Mouse (Mus musculus) midbrain, embryonic 16.5 days (tissue): ENCODE measurements around the gene Prkd1. TPM values are rescaled to one million over a fixed set of nuclear protein-coding genes. Genes with fewer than 3 reads are reported as not detected.

ENCODE experiments used
- ATAC-seq: fragments of 200-750 bp; cut with Nextera tagmentation; 2 replicates; pipeline ENCODE4 v1.8.0; 2017; ENCODE audit warnings: moderate TSS enrichment
- H3K27ac ChIP-seq: fragments of 300-500 bp; sonication (generic); 2 replicates; pipeline ENCODE4 v1.5.1; 2014; ENCODE audit warnings: mild to moderate bottlenecking, low read length, mixed read lengths
- H3K27me3 ChIP-seq: fragments of 300-500 bp; sonication (generic); 2 replicates; pipeline ENCODE4 v1.6.1; 2014; ENCODE audit warnings: low read depth, low read length, mixed read lengths; ENCODE audit not compliant: control insufficient read depth, insufficient read depth
- H3K36me3 ChIP-seq: fragments of 300-500 bp; sonication (generic); 2 replicates; pipeline ENCODE4 v1.6.1; 2014; ENCODE audit warnings: mild to moderate bottlenecking, low read length, moderate library complexity, mixed read lengths; ENCODE audit not compliant: control insufficient read depth, insufficient read depth
- H3K4me1 ChIP-seq: fragments of 300-500 bp; sonication (generic); 2 replicates; pipeline ENCODE4 v1.6.1; 2014; ENCODE audit warnings: mild to moderate bottlenecking, low read length, mixed read lengths; ENCODE audit not compliant: control insufficient read depth, insufficient read depth
- H3K4me2 ChIP-seq: fragments of 300-500 bp; sonication (generic); 2 replicates; pipeline ENCODE4 v1.6.1; 2014; ENCODE audit warnings: mild to moderate bottlenecking, low read length, mixed read lengths
- H3K4me3 ChIP-seq: fragments of 300-500 bp; sonication (generic); 2 replicates; pipeline ENCODE4 v1.5.1; 2014; ENCODE audit warnings: low read depth, mild to moderate bottlenecking, low read length, moderate library complexity, mixed read lengths
- H3K9ac ChIP-seq: fragments of 300-500 bp; sonication (generic); 2 replicates; pipeline ENCODE4 v1.6.1; 2014; ENCODE audit warnings: low read depth, low read length, mixed read lengths
- H3K9me3 ChIP-seq: fragments of 300-500 bp; sonication (generic); replicated peaks from 2 replicates; pipeline ENCODE4 v1.6.1; 2014; ENCODE audit warnings: mild to moderate bottlenecking, low read length, mixed read lengths; ENCODE audit not compliant: control insufficient read depth, poor library complexity, severe bottlenecking
- WGBS: fragments of 180-500 bp; shearing (Covaris S2); extraction: QIAGEN DNeasy Blood & Tissue Kit; methylation state at CpG from one replicate; pipeline ENCODE4 v1.1.7; 2014; 5-methylcytosine and 5-hydroxymethylcytosine counted together
- polyA plus RNA-seq: library from polyadenylated mRNA; unstranded; fragments of >200 nt; fragmentation: Nextera tagmentation; extraction: Ambion mirVana; gene quantifications from 2 replicates; pipeline ENCODE4 v1.2.1, GENCODE M21; 2015

Gene Prkd1
- polyA plus RNA-seq, 1 experiment from 2014 or later = 2.1 TPM

DNA sequence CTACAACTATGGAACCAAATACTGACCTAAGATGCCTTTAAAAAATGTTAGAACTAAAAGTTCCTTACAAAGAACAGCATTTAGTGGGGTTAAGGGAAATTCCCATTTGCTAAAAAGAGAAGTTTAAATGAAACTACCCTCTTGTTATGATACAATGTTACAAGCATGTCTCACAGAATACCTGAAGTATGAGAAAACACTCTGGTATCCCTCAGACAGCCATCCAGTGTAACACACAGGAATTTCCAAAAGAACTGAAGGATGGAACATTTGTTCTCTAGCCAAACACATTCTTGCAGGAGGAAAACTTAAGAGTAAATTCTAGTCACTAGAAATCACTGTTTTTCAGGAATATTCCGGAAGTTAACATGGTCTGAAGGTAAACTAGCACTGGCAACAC lies 33.0 kb downstream of the Prkd1 start:
- H3K36me3 ChIP-seq = no peaks in the 10 kb centered on the region
- no peak for ATAC-seq
- H3K9ac ChIP-seq = no peak overlapping the region
- H3K4me1 ChIP-seq = no peaks in the 10 kb centered on the region
- no peak overlapping the region for H3K4me3 ChIP-seq
- no peak overlapping the region for H3K27ac ChIP-seq
- H3K27me3 ChIP-seq = no peaks in the 10 kb centered on the region
- no peak overlapping the region for H3K4me2 ChIP-seq
- 98% methylated on average over 1 of the region's 1 CpGs for WGBS
- H3K9me3 ChIP-seq = no peaks in the 10 kb centered on the region

DNA sequence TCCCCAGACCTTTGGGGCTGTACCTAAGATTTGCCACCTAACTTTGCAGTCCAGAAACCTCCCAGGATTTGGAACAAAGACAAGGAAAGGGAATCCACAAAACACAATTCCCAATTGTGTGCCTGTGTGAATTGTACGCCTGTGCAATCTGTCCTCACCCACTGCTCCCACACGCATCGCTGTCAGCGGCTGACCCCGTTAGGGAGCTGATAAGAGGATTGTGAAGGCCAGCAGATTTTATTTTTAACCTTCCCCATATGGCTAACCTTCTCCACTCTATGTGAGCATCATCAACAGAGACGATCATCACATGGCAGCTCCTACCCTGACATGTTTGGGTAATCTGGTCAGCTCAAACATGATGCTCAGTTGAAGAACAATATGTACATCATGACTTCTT lies 34.6 kb downstream of the Prkd1 start:
- Histone ChIP-seq H3K27ac (no peak overlapping the region), H3K9me3 (no peaks in the 10 kb centered on the region), H3K27me3 (no peaks in the 10 kb centered on the region), H3K9ac (no peak overlapping the region), H3K36me3 (no peaks in the 10 kb centered on the region), H3K4me1 (no peaks in the 10 kb centered on the region), H3K4me3 (no peak overlapping the region), H3K4me2 (no peak overlapping the region)
- 48% methylated on average over 6 of the region's 6 CpGs for WGBS
- no peak for ATAC-seq

DNA sequence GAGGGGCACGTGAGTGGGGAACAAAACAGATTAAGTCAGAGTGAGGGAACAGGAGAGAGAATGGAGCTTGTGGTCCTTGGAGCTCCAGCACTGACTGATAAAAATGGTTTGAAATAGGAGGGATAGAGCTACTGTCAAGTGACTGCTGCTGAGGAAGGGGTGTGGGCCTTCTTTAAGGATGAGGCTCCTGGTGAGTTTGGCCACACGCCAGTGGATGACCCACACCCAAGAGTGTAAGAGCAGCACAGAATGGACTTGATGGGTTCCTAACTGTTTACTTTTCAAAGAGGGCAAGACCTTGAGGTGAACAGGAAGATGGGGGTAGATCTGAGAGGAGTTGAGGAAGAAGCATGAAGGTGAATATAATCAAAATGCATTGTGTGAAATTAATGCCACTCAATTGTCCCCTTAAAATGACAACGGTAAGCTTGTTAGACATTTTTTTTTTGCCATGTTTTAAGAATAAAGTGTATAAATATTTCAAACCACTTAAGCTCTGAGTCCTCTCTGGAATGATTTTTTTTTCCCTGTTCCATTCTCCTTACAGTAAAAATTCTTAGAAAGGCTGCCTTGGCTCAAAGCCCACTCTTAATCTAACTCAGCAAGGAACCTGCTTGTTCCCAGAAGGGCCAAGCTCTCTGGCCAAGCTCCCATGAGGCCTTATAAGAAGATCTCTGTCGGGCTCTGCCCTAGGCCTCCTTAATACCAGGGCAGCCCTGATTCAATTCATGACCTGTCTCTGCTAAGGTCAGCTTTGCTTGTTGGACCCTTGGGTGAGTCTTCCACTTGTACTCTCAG lies 42.0 kb downstream of the Prkd1 start:
- Histone ChIP-seq H3K4me3 (no peak overlapping the region), H3K9me3 (0 out of 2 replicates have a peak, but pooled peaks cover 2% of the 10 kb centered on the region), H3K9ac (no peak overlapping the region), H3K27me3 (no peaks in the 10 kb centered on the region), H3K4me2 (no peak overlapping the region), H3K27ac (no peak overlapping the region), H3K4me1 (no peaks in the 10 kb centered on the region), H3K36me3 (no peaks in the 10 kb centered on the region)
- no peak for ATAC-seq
- 74% methylated on average over 4 of the region's 4 CpGs for WGBS

DNA sequence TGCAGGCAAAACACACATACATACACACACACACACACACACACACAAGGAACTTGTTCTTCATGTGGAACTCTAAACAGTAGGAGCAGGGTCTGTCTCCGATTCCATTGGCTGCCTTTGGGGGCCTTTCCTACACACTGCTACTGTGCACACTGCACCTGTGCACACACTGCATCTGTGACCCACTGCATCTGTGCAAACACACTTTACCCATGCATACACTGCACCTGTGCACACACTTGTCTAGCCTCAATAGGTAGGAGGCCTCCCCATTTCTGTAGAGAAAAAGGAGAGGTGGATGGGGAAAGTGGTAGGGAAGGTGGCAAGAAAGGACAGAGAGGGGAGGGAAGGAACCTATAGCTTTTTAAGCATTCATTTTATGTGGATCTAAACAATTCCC lies 49.5 kb downstream of the Prkd1 start:
- Histone ChIP-seq H3K36me3 (no peaks in the 10 kb centered on the region), H3K27ac (no peak overlapping the region), H3K4me2 (no peak overlapping the region), H3K27me3 (no peaks in the 10 kb centered on the region), H3K9me3 (0 out of 2 replicates have a peak, but pooled peaks cover 2% of the 10 kb centered on the region), H3K4me3 (no peak overlapping the region), H3K4me1 (peaks cover 2% of the 10 kb centered on the region; the same call in 1 of the 2 replicates), H3K9ac (no peak overlapping the region)
- whole genome bisulfite sequencing = 74% methylated on average over 1 of the region's 1 CpGs
- ATAC-seq = no peak

DNA sequence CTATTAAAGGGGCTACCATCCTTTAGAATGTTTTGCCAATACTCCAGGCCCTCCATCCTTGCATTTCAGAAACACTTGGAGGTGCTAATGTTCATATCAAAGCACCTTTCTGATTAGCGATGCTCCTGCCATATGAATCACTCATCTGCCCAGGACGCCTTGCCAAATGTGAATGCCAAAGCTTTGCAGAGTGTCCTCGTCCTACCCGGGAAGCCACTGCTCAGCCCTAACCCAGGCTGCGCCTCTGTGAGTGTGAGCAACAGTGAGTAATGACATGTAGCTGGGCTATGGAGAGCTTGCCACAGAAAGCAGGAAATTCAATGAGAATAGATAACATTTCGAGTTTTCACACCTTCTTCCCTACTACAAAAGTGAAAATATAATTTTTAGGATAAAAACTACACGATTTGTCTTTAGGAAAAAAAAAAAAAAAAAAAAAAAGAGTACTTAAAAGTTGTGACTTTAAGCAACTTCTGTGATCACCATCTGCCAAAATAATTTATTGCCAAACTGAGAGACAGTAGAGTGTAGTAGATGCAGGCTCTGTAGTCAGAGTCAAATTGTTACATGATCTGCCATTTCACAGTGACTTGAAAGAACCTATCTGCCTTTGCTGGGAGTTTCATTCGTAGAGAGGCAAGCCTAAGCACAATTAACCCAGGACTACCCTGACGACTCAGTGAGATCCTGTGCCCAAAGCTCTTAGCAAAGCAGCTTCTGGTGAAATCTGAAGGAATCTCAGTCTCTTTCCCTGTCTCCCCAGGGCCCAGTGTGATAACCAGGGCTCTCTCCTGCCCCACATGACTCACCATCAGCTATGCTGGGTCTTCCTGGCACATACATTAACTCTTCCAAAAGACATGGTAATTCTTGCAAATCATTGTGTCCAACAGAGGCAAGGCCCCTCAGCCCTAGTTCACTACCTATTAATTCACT lies 50.6 kb downstream of the Prkd1 start:
- no peak overlapping the region for H3K27ac ChIP-seq
- H3K4me1 ChIP-seq = peaks cover 2% of the 10 kb centered on the region; the same call in 1 of the 2 replicates
- WGBS = 83% methylated on average over 9 of the region's 9 CpGs
- no peak overlapping the region for H3K4me3 ChIP-seq
- H3K27me3 ChIP-seq = no peaks in the 10 kb centered on the region
- H3K9me3 ChIP-seq = 0 out of 2 replicates have a peak, but pooled peaks cover 2% of the 10 kb centered on the region
- H3K36me3 ChIP-seq = no peaks in the 10 kb centered on the region
- no peak for ATAC-seq
- no peak overlapping the region for H3K4me2 ChIP-seq
- H3K9ac ChIP-seq = no peak overlapping the region

DNA sequence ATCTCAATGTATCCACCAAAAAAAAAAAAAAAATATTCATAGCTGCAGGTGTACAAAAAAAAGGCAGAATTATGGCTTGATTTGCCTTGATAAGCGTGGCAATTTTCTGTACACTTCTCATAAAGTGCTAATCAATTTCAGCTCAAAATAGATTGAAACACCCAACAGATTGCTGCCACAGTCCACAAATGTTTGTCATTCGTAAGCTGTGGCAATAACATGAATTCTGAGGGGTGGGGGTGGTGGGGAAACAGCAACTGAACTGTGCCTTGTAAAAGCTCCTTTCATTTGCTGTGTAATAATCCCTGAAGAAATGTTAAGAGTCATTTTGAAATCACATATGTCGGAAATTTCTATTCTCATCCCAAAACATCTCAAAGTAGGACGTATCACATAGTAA lies 51.4 kb downstream of the Prkd1 start:
- WGBS = 85% methylated on average over 4 of the region's 4 CpGs
- Histone ChIP-seq H3K4me3 (no peak overlapping the region), H3K36me3 (no peaks in the 10 kb centered on the region), H3K9ac (no peak overlapping the region), H3K9me3 (no peaks in the 10 kb centered on the region), H3K27ac (no peak overlapping the region), H3K4me1 (peaks cover 2% of the 10 kb centered on the region; the same call in 1 of the 2 replicates), H3K27me3 (no peaks in the 10 kb centered on the region), H3K4me2 (no peak overlapping the region)
- ATAC-seq = no peak

DNA sequence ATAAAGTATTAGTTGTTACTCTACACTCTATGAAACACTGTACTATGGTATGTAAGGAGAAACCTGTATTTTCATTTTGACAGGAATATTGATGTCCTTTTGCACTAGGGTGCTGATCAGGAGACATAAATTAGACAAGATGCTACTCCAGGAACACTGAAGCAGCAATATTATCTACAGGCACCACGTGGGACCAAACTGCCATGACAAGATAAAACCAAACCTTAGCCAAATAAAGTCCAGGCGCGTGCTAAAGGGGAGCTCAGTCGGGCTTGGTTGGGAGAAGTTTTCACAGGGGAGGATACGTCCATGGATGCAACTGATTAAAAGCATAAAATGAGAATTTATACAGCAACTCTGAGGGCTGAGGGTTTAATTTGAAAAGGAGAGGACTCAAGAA lies 53.1 kb downstream of the Prkd1 start:
- no peaks in the 10 kb centered on the region for H3K9me3 ChIP-seq
- WGBS = 76% methylated on average over 5 of the region's 5 CpGs
- no peak overlapping the region for H3K4me2 ChIP-seq
- no peak overlapping the region for H3K27ac ChIP-seq
- H3K4me3 ChIP-seq = no peak overlapping the region
- H3K9ac ChIP-seq = no peak overlapping the region
- peaks cover 2% of the 10 kb centered on the region; the same call in 1 of the 2 replicates for H3K4me1 ChIP-seq
- no peaks in the 10 kb centered on the region for H3K27me3 ChIP-seq
- ATAC-seq = no peak
- H3K36me3 ChIP-seq = no peaks in the 10 kb centered on the region

DNA sequence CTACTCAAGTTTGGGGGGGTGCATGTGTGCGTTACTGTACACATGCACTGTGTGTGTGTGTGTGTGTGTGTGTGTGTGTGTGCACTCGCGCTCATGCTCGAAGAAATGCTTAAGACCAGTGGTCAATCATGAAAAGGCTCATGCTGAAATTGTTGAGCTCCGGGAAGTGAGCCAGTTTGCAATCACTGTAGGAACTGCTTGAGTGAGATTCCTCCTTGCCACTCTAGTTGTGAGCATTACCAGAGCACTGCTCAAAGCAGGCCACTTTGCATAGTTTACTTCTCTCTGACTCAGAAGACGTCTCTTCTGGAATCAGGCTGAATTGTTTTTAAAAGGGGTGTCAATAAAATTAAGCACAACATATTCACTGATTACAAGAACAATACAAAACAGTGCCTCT lies 54.4 kb downstream of the Prkd1 start:
- no peak overlapping the region for H3K9ac ChIP-seq
- 80% methylated on average over 6 of the region's 6 CpGs for WGBS

DNA sequence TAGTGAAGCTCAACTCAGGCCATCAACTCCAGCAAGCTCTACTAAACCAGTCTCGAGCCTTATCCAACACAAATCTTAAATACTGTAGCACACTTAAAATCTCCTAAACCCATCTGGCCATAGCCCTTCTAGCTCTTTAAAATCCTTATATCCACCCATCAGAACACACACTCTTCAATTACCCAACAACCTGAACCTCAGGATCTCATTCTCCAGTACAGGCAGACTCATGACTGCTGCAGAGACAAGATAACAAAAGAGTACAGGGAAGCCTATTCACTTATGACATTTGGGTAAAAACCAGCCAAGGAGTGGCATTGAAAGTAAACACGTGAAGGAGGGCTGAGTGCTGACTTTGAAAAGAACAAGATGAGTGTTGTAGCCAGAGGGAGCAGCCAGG lies 55.4 kb downstream of the Prkd1 start:
- no peak overlapping the region for H3K9ac ChIP-seq
- H3K4me1 ChIP-seq = peaks cover 2% of the 10 kb centered on the region; the same call in 1 of the 2 replicates
- no peaks in the 10 kb centered on the region for H3K27me3 ChIP-seq
- H3K4me3 ChIP-seq = no peak overlapping the region
- no peak for ATAC-seq
- no peaks in the 10 kb centered on the region for H3K36me3 ChIP-seq
- no peak overlapping the region for H3K4me2 ChIP-seq
- H3K9me3 ChIP-seq = no peaks in the 10 kb centered on the region
- 82% methylated on average over 2 of the region's 2 CpGs for WGBS
- no peak overlapping the region for H3K27ac ChIP-seq

More for the DNA sequence above, 54.4 kb downstream of the Prkd1 start:
- ATAC-seq = no peak
- Histone ChIP-seq H3K27me3 (no peaks in the 10 kb centered on the region), H3K9me3 (no peaks in the 10 kb centered on the region), H3K4me2 (no peak overlapping the region), H3K27ac (no peak overlapping the region), H3K4me1 (peaks cover 2% of the 10 kb centered on the region; the same call in 1 of the 2 replicates), H3K4me3 (no peak overlapping the region), H3K36me3 (no peaks in the 10 kb centered on the region)
